Mouse (Mus musculus): ENCODE results near the gene Obp2b.

The Obp2b gene

GRCm38 (mm10) chr2:25779076-25779475 is 42.3 kb downstream of the Obp2b start:
- DNase-seq (ENCODE audit: extremely low spot score) = no peak

GRCm38 (mm10) chr2:25780921-25781320 is 44.1 kb downstream of the Obp2b start:
- DNase-seq (ENCODE audit: extremely low spot score) = no peak

- no peak for DNase-seq (ENCODE audit: extremely low spot score)
These were observed 45.1 kb downstream of the Obp2b start, which contains the start of gene Gm13539 for GRCm38 (mm10) chr2:25781957-25782356. Gene Gm13539, plus strand, starts transcription at chr2:25782257.

- DNase-seq (ENCODE audit: extremely low spot score) = peak; percentile 4
These were observed 48.9 kb downstream of the Obp2b start for GRCm38 (mm10) chr2:25785573-25786322.

- no peak for DNase-seq (ENCODE audit: extremely low spot score)
These were observed 52.3 kb downstream of the Obp2b start for GRCm38 (mm10) chr2:25789092-25789491.

Data from embryo, embryonic 9.5 days (tissue).